Mouse (Mus musculus) cerebral cortex, adult 2 months (tissue): ENCODE data around the gene Map7d1.

Source experiments
- WGBS: fragments of 180-500 bp; shearing (Covaris S2); methylation state at CpG from one replicate; pipeline ENCODE4 v1.1.7; 2018; 5-methylcytosine and 5-hydroxymethylcytosine counted together

Gene Map7d1

GRCm38 (mm10) chr4:126241956-126242355 is 14.2 kb downstream of the Map7d1 start:
- WGBS: 32% methylated on average over 9 of the region's 9 CpGs

DNA sequence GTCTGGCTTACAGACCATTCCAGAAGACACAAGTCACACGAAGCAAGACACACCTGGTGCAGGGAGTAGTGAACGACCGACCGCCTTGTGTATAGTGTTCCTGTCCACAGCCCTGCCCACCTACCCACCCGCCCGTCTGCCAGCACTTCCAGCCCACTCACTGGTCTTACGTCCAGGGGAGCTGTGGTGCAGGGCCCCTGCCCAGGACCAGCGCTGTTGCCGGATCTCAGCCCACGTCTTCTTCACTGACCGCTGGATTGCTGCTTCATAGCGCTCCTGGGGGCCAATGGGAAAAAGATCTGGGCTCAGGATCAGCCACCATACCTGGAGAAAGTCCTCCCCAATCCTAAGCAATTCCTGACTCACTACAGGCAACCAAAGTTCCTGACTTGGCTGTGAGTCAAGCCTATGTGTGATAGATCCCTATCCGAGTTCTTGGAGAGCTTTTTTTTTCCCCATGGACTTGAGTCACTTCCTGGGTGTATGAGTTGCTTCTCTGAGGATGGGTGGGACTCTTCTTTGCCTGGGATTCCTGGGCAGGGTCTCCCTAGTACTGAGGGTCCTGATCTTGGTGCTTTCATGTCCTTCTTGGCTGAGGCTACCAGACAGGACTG is 16.2 kb downstream of the Map7d1 start:
- 55% methylated on average over 13 of the region's 13 CpGs for WGBS

- 25% methylated on average over 5 of the region's 5 CpGs for WGBS
Observed at GRCm38 (mm10) chr4:126237721-126238242, 18.4 kb downstream of the Map7d1 start.

DNA sequence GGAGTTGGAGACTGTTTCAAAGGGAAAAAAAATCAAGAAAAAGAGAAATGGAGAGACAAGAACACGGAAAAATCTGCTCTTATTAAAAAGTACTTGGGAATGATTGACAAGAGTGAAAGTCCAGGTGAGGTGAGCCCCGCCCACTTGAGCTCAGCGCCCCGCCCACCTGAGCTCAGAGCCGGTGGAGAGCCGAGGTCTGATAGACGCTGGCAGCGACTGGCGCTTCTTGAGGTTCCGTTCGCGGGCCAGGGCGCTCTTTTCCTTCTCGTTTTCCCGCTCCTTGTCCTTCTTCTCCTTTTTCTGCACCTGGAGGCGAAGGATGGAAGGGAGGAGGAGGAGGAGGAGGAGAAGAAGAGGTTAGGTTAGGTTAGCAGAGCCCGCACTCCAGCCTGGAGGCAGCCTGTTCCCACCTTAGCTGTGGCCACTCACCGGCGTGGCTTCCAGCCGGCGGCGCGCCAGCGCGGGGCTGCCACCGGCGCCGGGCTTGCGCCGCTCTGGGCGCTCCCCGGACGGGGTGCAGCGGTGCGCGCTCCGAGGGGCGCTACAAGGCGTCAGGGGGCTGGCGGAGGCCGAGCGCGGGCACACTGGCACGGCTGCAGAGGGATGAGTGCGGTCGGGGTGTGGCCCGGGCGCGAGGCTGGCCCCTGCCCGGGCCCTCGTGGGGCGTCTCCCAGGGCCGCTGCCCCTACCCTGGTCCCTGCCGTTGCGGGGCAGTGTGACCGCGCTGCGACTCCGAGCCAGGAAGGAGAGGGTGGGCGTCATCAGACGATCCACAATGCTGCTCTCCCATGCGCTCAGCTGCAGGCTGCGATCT is 19.5 kb downstream of the Map7d1 start:
- 54% methylated on average over 63 of the region's 63 CpGs for WGBS

DNA sequence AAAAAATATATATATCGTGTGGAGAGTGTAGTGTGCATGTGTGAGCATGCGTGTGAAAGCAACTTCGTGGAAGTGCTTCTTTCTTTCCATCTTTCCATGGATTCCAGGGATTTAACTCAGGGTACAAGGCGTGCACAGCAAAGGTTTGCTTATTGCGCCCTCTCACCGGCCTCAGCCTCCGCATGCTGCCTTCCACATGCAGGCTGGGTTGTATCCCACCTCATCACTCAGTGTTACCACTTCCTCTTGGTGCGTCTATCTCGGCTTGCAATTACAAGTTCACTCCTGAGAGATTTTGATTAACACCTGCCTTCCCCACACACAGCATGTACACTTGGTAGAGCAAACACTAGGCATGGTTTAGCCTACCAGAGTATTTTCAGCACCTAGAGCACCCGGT is 21.0 kb downstream of the Map7d1 start:
- 63% methylated on average over 10 of the region's 10 CpGs for WGBS

DNA sequence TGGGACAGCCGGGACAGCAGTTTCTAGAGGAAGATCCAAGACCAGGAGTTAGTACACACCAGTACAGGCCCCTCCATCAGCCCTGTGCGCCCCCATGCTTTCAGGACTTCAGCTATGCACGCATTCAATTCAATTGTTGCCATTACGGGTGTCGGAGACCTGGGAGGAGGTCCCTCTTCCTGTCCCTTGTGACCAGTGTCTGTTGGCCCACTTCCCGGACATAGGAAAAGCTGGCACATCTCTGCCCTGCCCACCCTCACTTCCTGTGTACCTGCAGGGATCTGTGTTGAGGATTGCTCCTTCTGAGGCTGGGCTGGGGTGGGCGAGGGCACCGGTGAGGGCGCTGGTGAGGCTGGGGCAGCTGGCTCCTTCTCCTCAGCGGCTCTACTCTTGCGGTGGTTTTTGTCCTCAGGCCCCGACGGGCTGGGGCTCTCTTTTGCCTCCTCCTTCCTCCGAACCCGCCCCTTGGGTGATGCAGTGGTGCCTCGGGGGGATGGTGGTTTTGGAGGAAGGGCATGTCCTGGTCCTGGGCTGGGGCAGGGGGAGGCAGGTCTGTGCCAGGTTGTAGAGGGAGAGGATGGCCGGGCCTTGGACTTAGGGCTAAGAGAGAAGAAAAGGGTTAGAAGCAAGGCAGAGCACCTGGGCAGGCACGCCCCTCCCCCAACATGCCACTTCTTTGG is 21.5 kb downstream of the Map7d1 start:
- 69% methylated on average over 18 of the region's 18 CpGs for WGBS

- WGBS: 82% methylated on average over 29 of the region's 29 CpGs
Observed at GRCm38 (mm10) chr4:126233676-126234308, 22.4 kb downstream of the Map7d1 start.

GRCm38 (mm10) chr4:126229900-126230299 is 26.2 kb downstream of the Map7d1 start:
- 68% methylated on average over 7 of the region's 7 CpGs for WGBS

DNA sequence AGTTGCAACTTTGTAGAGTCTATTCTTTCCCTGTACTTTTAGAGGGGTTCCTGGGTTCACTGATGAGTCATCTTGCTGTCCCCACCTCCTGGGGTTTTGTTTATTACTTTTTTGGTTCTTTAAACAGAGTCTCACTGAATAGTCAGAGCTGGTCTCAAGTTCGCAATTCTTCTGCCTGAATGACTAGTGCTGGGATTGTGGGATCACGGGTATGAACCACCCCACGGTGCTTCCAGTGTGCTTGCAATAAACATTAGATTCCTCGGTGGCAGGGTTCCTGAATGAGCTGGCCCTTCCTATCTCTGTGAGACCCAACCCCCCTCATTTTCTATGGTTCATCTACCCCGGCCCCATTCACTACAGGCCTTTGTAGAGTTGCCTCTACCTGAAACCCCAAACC is 28.0 kb downstream of the Map7d1 start:
- WGBS: 10% methylated on average over 5 of the region's 5 CpGs

DNA sequence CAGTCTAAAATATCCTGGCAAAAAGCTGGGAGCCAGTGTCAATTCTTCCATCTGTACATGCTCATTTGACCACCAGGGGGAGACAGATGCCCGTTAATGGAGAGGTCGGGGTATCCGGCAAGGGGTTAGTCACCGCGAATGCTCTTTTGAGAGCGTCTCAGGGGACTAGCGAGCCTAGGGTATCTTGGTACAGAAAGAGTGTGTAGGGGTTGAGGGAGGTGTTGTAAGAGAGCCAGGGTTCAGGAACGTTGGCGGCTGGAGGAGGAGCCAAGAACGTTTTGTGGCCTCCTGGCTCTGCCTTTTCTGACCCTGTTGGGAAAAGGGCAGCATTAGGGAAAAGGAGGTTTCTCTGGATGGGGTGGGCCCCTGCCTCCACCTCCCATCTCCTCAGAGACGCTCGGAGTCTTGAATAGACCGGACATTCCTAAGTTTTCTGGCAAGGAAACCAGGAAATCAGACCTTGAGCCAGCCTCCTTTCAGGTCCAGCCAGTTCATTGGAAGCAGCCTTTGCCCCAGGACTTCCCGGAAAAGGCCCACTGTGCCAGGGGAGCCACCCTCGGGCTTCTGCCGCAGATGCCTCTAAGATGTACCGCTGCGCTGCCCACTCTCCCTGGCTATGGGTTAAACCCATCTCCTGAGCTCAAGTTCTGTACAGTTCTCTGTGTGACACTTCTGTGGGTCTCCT is 28.9 kb downstream of the Map7d1 start:
- under 1% methylated on average over 18 of the region's 18 CpGs for WGBS

DNA sequence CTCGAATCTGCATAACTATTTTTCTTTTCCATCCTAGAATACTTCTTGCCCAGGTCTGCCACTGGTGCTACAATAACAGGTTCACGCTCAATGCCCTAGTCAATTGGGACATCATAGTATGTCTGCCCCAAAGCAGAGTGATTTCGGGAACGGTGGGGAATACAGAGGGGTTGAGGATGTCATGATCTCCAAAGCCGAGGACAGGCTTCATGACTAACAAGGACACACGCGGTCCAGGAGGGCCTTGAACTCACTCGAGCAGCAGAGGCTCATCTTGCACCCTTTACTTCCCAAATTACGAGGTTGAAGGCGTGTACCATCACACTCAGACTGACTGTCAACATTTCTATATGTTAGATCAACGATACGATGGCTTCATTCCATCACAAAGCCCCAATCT is 29.5 kb downstream of the Map7d1 start:
- WGBS: 50% methylated on average over 12 of the region's 12 CpGs

GRCm38 (mm10) chr4:126222631-126223030 is 33.5 kb downstream of the Map7d1 start:
- WGBS: 82% methylated on average over 11 of the region's 11 CpGs

DNA sequence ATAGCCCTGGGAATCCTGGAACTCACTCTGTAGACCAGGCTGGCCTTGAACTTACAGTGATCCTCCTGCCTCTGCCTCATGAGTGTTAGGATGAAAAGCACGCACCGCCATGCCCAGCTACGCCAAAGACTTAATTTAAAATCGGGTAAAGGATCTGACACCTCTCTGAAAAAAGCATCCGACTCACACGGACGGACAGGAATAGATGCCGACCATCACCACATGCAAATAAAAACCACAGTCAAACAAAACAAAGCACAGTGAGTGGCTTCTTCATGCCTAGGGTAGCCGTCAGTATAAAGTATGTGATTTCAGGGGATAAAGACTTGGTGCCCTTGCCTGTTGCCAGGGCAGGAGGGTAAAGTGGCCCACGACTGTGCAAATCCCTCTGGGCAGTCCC is 36.1 kb downstream of the Map7d1 start:
- WGBS: 74% methylated on average over 10 of the region's 10 CpGs

GRCm38 (mm10) chr4:126219540-126219939 is 36.6 kb downstream of the Map7d1 start:
- WGBS: 64% methylated on average over 3 of the region's 3 CpGs

DNA sequence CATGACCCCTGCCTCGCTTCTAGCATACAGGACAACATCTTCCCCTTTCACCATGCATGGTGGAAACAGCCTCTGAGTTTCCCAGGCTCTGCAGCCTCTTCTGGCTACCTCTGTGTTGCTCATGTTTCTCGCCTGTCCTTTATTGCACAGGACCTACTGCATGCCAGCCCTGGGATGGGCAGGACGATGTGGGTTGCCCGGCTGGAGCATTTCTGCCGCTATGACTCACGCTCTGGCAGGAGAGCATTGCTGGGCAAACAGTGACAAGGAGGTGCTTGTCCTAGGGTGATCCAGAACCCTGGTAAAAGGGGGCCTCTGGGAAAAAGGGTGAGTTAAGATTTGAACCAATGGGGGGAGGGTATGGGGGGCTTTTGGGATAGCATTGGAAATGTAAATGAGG is 38.4 kb downstream of the Map7d1 start:
- WGBS: 79% methylated on average over 6 of the region's 6 CpGs

GRCm38 (mm10) chr4:126207081-126207480 is 49.1 kb downstream of the Map7d1 start:
- 81% methylated on average over 6 of the region's 6 CpGs for WGBS

- WGBS: 85% methylated on average over 1 of the region's 1 CpGs
Observed at GRCm38 (mm10) chr4:126205386-126205785, 50.8 kb downstream of the Map7d1 start.

GRCm38 (mm10) chr4:126204661-126205230 is 51.4 kb downstream of the Map7d1 start:
- 83% methylated on average over 12 of the region's 12 CpGs for WGBS

- 85% methylated on average over 8 of the region's 8 CpGs for WGBS
Observed at GRCm38 (mm10) chr4:126204016-126204415, 52.1 kb downstream of the Map7d1 start.

GRCm38 (mm10) chr4:126203336-126203895 is 52.7 kb downstream of the Map7d1 start:
- WGBS: 67% methylated on average over 10 of the region's 10 CpGs
